Mouse (Mus musculus) liver, embryonic 13.5 days (tissue): ENCODE data around the gene Celsr2. TPM values are rescaled to one million over a fixed set of nuclear protein-coding genes. Genes with fewer than 3 reads are reported as not detected.
A peak's percentile ranks its signal among the peaks of the same experiment; 100 is the strongest.

Experiments
- ATAC-seq: fragments of 200-750 bp; cut with Nextera tagmentation; 2 replicates; pipeline ENCODE4 v1.8.0; 2017; ENCODE audit warnings: low read depth, mild to moderate bottlenecking, moderate number of reproducible peaks, moderate library complexity
- DNase-seq: peaks from one replicate; pipeline ENCODE4 v3.0.0; 2022
- H3K27ac ChIP-seq: fragments of 300-500 bp; sonication (generic); 2 replicates; pipeline ENCODE4 v1.5.1; 2015; ENCODE audit warnings: moderate library complexity, mild to moderate bottlenecking, inconsistent platforms
- H3K27me3 ChIP-seq: fragments of 300-500 bp; sonication (generic); 2 replicates; pipeline ENCODE4 v1.6.1; 2015; ENCODE audit warnings: mild to moderate bottlenecking, inconsistent platforms
- H3K36me3 ChIP-seq: fragments of 300-500 bp; sonication (generic); 2 replicates; pipeline ENCODE4 v1.6.1; 2015; ENCODE audit warnings: mild to moderate bottlenecking, inconsistent platforms
- H3K4me1 ChIP-seq: fragments of 300-500 bp; sonication (generic); replicated peaks from 2 replicates; pipeline ENCODE4 v1.6.1; 2015; ENCODE audit warnings: inconsistent platforms
- H3K4me2 ChIP-seq: fragments of 300-500 bp; sonication (generic); 2 replicates; pipeline ENCODE4 v1.6.1; 2015; ENCODE audit warnings: inconsistent platforms, mild to moderate bottlenecking, moderate library complexity
- H3K4me3 ChIP-seq: fragments of 300-500 bp; sonication (generic); replicated peaks from 2 replicates; pipeline ENCODE4 v1.5.1; 2015; ENCODE audit warnings: mild to moderate bottlenecking, inconsistent platforms
- H3K9ac ChIP-seq: fragments of 300-500 bp; sonication (generic); 2 replicates; pipeline ENCODE4 v1.6.1; 2015; ENCODE audit warnings: mild to moderate bottlenecking, inconsistent platforms
- H3K9me3 ChIP-seq: fragments of 300-500 bp; sonication (generic); replicated peaks from 2 replicates; pipeline ENCODE4 v1.6.1; 2016; ENCODE audit warnings: inconsistent platforms
- WGBS: fragments of 180-500 bp; shearing (Covaris S2); methylation state at CpG from one replicate; pipeline ENCODE4 v1.1.7; 2015; ENCODE audit not compliant: insufficient replicate concordance; 5-methylcytosine and 5-hydroxymethylcytosine counted together
- polyA plus RNA-seq: library from polyadenylated mRNA; unstranded; fragments of >200 nt; fragmentation: Nextera tagmentation; extraction: Ambion mirVana; gene quantifications from 2 replicates; pipeline ENCODE4 v1.2.1, GENCODE M21; 2015

Gene Celsr2
- polyA plus RNA-seq, 1 experiment from 2014 or later: 0.22 TPM

GRCm38 (mm10) chr3:108372274-108372673, 43.1 kb downstream of the Celsr2 start:
- no peak overlapping the region for H3K9ac ChIP-seq
- H3K9me3 ChIP-seq: no peaks in the 10 kb centered on the region
- WGBS: 43% methylated on average over 3 of the region's 3 CpGs
- H3K27ac ChIP-seq: no peak overlapping the region
- H3K4me2 ChIP-seq: no peak overlapping the region
- no peak for DNase-seq
- no peaks in the 10 kb centered on the region for H3K27me3 ChIP-seq
- no peak overlapping the region for H3K4me3 ChIP-seq
- H3K36me3 ChIP-seq: no peaks in the 10 kb centered on the region
- H3K4me1 ChIP-seq: peaks cover 14% of the 10 kb centered on the region
- ATAC-seq: no peak

GRCm38 (mm10) chr3:108368721-108369120, 46.6 kb downstream of the Celsr2 start:
- Histone ChIP-seq H3K4me3 (no peak overlapping the region), H3K9me3 (no peaks in the 10 kb centered on the region), H3K4me1 (peaks cover 29% of the 10 kb centered on the region), H3K27me3 (no peaks in the 10 kb centered on the region), H3K36me3 (no peaks in the 10 kb centered on the region), H3K4me2 (no peak overlapping the region), H3K27ac (no peak overlapping the region), H3K9ac (no peak overlapping the region)
- WGBS: 47% methylated on average over 5 of the region's 5 CpGs
- ATAC-seq: peak; percentile 34; the same call in 1 of the 2 replicates
- DNase-seq: no peak

- H3K4me2 ChIP-seq: no peak overlapping the region
- H3K27ac ChIP-seq: no peak overlapping the region
- no peak for ATAC-seq
These were observed 47.5 kb downstream of the Celsr2 start for GRCm38 (mm10) chr3:108367828-108368227.

GRCm38 (mm10) chr3:108367173-108367572, 48.2 kb downstream of the Celsr2 start:
- no peaks in the 10 kb centered on the region for H3K27me3 ChIP-seq
- H3K4me2 ChIP-seq: no peak overlapping the region
- ATAC-seq (no peak), DNase-seq (no peak)
- H3K4me1 ChIP-seq: peaks cover 35% of the 10 kb centered on the region
- no peaks in the 10 kb centered on the region for H3K36me3 ChIP-seq
- H3K9me3 ChIP-seq: no peaks in the 10 kb centered on the region
- H3K27ac ChIP-seq: no peak overlapping the region
- H3K9ac ChIP-seq: no peak overlapping the region
- no peak overlapping the region for H3K4me3 ChIP-seq
- 44% methylated on average over 9 of the region's 9 CpGs for WGBS

More at GRCm38 (mm10) chr3:108367828-108368227, 47.5 kb downstream of the Celsr2 start:
- H3K4me1 ChIP-seq: peaks cover 35% of the 10 kb centered on the region
- H3K27me3 ChIP-seq: no peaks in the 10 kb centered on the region
- no peak overlapping the region for H3K4me3 ChIP-seq
- no peak overlapping the region for H3K9ac ChIP-seq
- H3K9me3 ChIP-seq: no peaks in the 10 kb centered on the region
- no peak for DNase-seq
- H3K36me3 ChIP-seq: no peaks in the 10 kb centered on the region
- whole genome bisulfite sequencing: 62% methylated on average over 3 of the region's 3 CpGs

DNA sequence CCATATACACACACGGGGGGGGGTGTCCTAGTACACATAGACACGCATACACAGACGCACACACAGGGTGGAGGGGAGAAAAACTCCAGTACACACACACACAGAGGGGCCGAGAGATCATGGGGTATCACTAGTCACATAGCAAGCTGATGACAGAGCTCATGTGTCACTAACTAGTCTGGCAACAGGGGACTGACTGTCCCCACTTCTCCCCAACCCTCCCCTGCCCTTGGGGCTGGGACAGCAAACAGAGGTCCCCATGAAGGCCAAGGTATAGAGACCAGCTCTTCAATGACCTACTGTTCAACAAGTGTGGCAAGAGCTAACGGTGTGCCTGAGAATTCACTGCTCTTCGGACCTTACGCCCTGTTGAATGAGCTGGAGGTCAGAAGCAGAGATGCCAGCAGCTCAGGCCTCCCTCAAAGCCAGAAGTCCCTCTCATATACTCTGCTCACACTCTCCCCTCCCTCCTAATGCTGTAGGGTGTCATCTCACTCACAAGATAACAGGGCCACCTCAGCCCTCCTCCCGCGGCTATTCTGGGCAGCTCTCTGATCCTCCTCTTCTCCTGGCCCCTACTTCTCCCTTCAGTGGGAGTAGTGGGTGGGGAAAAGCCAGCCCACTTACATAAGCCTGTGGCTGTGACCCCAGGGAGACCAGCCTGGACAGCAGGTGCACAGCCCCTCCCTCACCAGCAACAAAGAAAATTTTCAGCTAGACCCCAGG, 50.9 kb downstream of the Celsr2 start, which contains the start of gene Mybphl:
Mybphl (plus strand) TSS at position 642 of the 726 bp plus-strand sequence.
- WGBS: 42% methylated on average over 9 of the region's 9 CpGs
- peaks cover 39% of the 10 kb centered on the region for H3K4me1 ChIP-seq
- H3K9ac ChIP-seq: no peak within 1 kb of the TSS
- no peak within 1 kb of the TSS for H3K27ac ChIP-seq
- no peaks in the 10 kb centered on the region for H3K36me3 ChIP-seq
- no peaks in the 10 kb centered on the region for H3K27me3 ChIP-seq
- H3K4me3 ChIP-seq: no peak within 1 kb of the TSS
- no peak for DNase-seq
- H3K9me3 ChIP-seq: no peaks in the 10 kb centered on the region
- H3K4me2 ChIP-seq: no peak within 1 kb of the TSS
- 0 out of 2 replicates have a peak, but pooled peaks have one; percentile 21 for ATAC-seq

DNA sequence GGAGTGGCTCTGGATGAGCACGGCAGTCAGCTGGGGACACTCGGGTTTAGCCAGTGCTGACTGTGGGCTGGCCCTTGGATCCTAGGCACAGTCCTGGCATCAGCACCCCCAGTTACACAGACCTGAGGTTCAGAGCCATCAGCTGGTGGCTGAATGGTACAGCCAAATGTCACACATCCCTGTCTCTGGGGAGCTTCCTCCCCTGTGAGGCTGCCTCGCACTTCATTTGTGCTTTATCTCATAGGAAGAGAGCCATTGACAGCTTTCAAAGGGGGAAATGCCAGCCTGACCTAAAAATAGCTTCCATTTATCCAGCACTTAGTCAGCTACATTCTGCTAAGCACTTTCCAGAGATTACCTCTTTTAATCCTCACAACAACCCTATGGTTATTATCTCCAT, 51.7 kb downstream of the Celsr2 start:
- no peak for ATAC-seq
- no peak for DNase-seq
- H3K4me3 ChIP-seq: no peak overlapping the region
- 47% methylated on average over 3 of the region's 3 CpGs for WGBS
- no peak overlapping the region for H3K27ac ChIP-seq
- no peak overlapping the region for H3K9ac ChIP-seq
- peaks cover 33% of the 10 kb centered on the region for H3K4me1 ChIP-seq
- no peak overlapping the region for H3K4me2 ChIP-seq
- no peaks in the 10 kb centered on the region for H3K36me3 ChIP-seq
- H3K9me3 ChIP-seq: no peaks in the 10 kb centered on the region
- H3K27me3 ChIP-seq: no peaks in the 10 kb centered on the region

DNA sequence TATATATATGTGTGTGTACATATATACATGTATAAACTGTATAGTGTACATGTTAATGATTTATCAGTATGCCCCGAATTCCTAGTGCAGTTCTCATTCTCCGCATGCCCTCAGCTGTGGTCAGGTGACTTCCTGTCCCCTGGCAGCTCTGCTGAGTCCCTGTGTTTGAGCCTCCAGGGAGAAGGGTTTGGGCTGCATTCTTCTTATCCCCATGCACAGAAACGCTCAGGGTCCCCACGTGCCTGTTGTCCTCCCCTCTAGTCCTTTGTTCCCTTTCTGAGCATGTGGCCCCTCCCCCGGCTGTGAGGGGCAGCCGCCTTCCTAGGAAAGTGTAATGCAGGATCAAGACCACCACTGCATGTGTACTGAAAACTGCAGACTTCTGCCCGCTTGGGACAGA, 54.5 kb downstream of the Celsr2 start:
- 21% methylated on average over 7 of the region's 7 CpGs for WGBS
- H3K27me3 ChIP-seq: no peaks in the 10 kb centered on the region
- no peaks in the 10 kb centered on the region for H3K9me3 ChIP-seq
- DNase-seq: no peak
- H3K27ac ChIP-seq: no peak overlapping the region
- peaks cover 13% of the 10 kb centered on the region for H3K36me3 ChIP-seq
- H3K9ac ChIP-seq: no peak overlapping the region
- H3K4me3 ChIP-seq: no peak overlapping the region
- H3K4me1 ChIP-seq: peaks cover 22% of the 10 kb centered on the region
- no peak for ATAC-seq
- no peak overlapping the region for H3K4me2 ChIP-seq

DNA sequence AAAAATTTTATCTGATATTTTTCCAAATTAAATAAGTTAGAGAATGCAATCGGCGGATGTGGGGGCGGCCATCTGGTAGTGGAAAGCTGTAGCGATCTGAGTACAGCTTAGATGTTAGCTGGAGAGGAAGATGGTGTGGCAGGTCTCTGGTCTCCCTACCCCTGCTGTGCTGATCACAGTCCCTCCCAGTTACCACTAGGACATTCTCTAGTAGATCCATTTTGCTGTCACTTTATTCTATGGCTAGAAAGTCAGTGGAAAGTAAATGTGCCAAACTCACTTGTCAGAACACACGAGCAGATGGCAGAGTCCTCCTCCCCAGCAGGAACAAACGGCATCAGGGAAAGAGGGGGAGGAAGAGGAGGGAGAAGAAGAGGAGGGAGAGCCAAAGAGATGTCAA, 56.9 kb downstream of the Celsr2 start:
- DNase-seq (no peak), ATAC-seq (no peak)
- Histone ChIP-seq H3K4me2 (no peak overlapping the region), H3K36me3 (peaks cover 24% of the 10 kb centered on the region), H3K9me3 (no peaks in the 10 kb centered on the region), H3K27me3 (no peaks in the 10 kb centered on the region), H3K9ac (no peak overlapping the region), H3K4me3 (no peak overlapping the region), H3K4me1 (peaks cover 10% of the 10 kb centered on the region; the same call in 1 of the 2 replicates), H3K27ac (no peak overlapping the region)
- WGBS: 71% methylated on average over 6 of the region's 6 CpGs

- no peak overlapping the region for H3K9ac ChIP-seq
- ATAC-seq (no peak), DNase-seq (no peak)
- H3K4me1 ChIP-seq: peaks cover 7% of the 10 kb centered on the region; the same call in 1 of the 2 replicates
- H3K9me3 ChIP-seq: no peaks in the 10 kb centered on the region
- H3K4me3 ChIP-seq: no peak overlapping the region
- 81% methylated on average over 10 of the region's 10 CpGs for WGBS
- H3K4me2 ChIP-seq: no peak overlapping the region
- H3K27me3 ChIP-seq: no peaks in the 10 kb centered on the region
- peaks cover 24% of the 10 kb centered on the region for H3K36me3 ChIP-seq
- no peak overlapping the region for H3K27ac ChIP-seq
These were observed 58.3 kb downstream of the Celsr2 start for GRCm38 (mm10) chr3:108357051-108357450.

- H3K27ac ChIP-seq: no peak overlapping the region
- ATAC-seq: no peak
- H3K36me3 ChIP-seq: peaks cover 31% of the 10 kb centered on the region
These were observed 60.1 kb downstream of the Celsr2 start for GRCm38 (mm10) chr3:108355245-108355644.

GRCm38 (mm10) chr3:108348376-108348775, 67.0 kb downstream of the Celsr2 start:
- no peak for ATAC-seq

More at GRCm38 (mm10) chr3:108355245-108355644, 60.1 kb downstream of the Celsr2 start:
- Histone ChIP-seq H3K4me1 (0 out of 2 replicates have a peak, but pooled peaks cover 3% of the 10 kb centered on the region), H3K27me3 (no peaks in the 10 kb centered on the region), H3K4me3 (no peak overlapping the region), H3K4me2 (no peak overlapping the region), H3K9ac (no peak overlapping the region), H3K9me3 (no peaks in the 10 kb centered on the region)
- WGBS: 63% methylated on average over 3 of the region's 3 CpGs
- no peak for DNase-seq

DNA sequence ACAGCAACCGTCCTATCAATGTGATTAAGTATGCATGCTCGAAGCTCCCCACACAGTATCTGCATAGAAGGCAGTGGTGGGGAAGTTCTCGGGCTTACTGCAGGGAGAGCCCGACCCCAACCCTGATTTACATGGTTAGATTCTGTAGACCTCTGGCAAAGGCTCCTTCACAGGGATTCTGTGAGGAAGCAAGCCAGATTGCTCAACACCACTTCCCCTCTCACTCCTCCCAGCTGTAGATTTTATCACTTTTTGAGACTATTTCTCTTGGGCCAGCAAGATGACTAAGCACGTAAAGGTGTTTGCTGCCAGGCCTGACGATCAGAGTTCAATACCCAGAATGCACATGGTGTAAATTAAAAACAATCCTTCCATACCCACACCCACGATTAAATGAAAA, 69.5 kb downstream of the Celsr2 start:
- ATAC-seq: no peak
- no peaks in the 10 kb centered on the region for H3K4me1 ChIP-seq
- H3K4me2 ChIP-seq: no peak overlapping the region
- DNase-seq: no peak
- no peak overlapping the region for H3K4me3 ChIP-seq
- H3K9me3 ChIP-seq: no peaks in the 10 kb centered on the region
- peaks cover 23% of the 10 kb centered on the region for H3K36me3 ChIP-seq
- 43% methylated on average over 7 of the region's 7 CpGs for WGBS
- H3K27me3 ChIP-seq: no peaks in the 10 kb centered on the region
- no peak overlapping the region for H3K27ac ChIP-seq
- no peak overlapping the region for H3K9ac ChIP-seq

More at GRCm38 (mm10) chr3:108348376-108348775, 67.0 kb downstream of the Celsr2 start:
- peaks cover 26% of the 10 kb centered on the region for H3K36me3 ChIP-seq
- DNase-seq: no peak
- H3K4me2 ChIP-seq: no peak overlapping the region
- 66% methylated on average over 9 of the region's 9 CpGs for WGBS
- H3K9me3 ChIP-seq: no peaks in the 10 kb centered on the region
- H3K4me3 ChIP-seq: no peak overlapping the region
- no peak overlapping the region for H3K27ac ChIP-seq
- no peak overlapping the region for H3K9ac ChIP-seq
- H3K27me3 ChIP-seq: no peaks in the 10 kb centered on the region
- H3K4me1 ChIP-seq: no peaks in the 10 kb centered on the region
